In genomic region chr11:76655106-76655505, GRCm38 (mm10) we compare ENCODE assay signal across 8 mouse cellular contexts. TPM values are rescaled to one million over a fixed set of nuclear protein-coding genes. Genes with fewer than 3 reads are reported as not detected.
A peak's percentile ranks its signal among the peaks of the same experiment; 100 is the strongest.
DNase-seq lines count a peak whose midpoint lies in the region; ATAC-seq and TF ChIP-seq lines count a peak whose summit lies in the region.

No protein-coding gene starts in this region.

- H3K36me3 ChIP-seq in embryonic facial prominence, embryonic 14.5 days (ENCODE audit: control insufficient read depth, insufficient read depth, low read length), result no peaks in the 10 kb centered on the region
- no peaks in the 10 kb centered on the region for H3K36me3 ChIP-seq in liver, embryonic 13.5 days

- H3K4me2 ChIP-seq in embryonic facial prominence, embryonic 14.5 days (ENCODE audit: low read depth, low read length), result peak overlapping the region; percentile 51
- H3K4me2 ChIP-seq in liver, embryonic 13.5 days, result peak overlapping the region; percentile 32; the same call in 1 of the 2 replicates

- DNase-seq in left cerebral cortex, adult 2 months (ENCODE audit: extremely low spot score in 1 of 2, low spot score in 2 of 2), result peak; percentile 51 to 55
- DNase-seq in left cerebral cortex, adult 11 months (ENCODE audit: low spot score), result no peak
- DNase-seq in adrenal gland, postnatal 10 days, result peak; percentile 68
- DNase-seq in embryonic facial prominence, embryonic 14.5 days (ENCODE audit: low spot score), result peak; percentile 78
- DNase-seq in induced T-regulatory cell, adult 2 months (ENCODE audit: low read depth), result peak; percentile 68
- no peak for DNase-seq in liver, embryonic 13.5 days
- peak; percentile 70 for DNase-seq in retina, postnatal 1 day
- no peak for DNase-seq in spleen, postnatal 14 days (ENCODE audit: low spot score in 2 of 2)

- H3K4me3 ChIP-seq in left cerebral cortex, adult 2 months, result no peak overlapping the region
- peak overlapping the region; percentile 23 for H3K4me3 ChIP-seq in embryonic facial prominence, embryonic 14.5 days (ENCODE audit: low read depth, low read length)
- no peak overlapping the region for H3K4me3 ChIP-seq in liver, embryonic 13.5 days (replicated peaks)

- peaks cover 3% of the 10 kb centered on the region; the same call in 1 of the 2 replicates for H3K4me1 ChIP-seq in embryonic facial prominence, embryonic 14.5 days (ENCODE audit: control insufficient read depth, insufficient read depth, low read length)
- no peaks in the 10 kb centered on the region for H3K4me1 ChIP-seq in liver, embryonic 13.5 days (replicated peaks)

- 6% methylated on average over 10 of the region's 10 CpGs for WGBS in embryonic facial prominence, embryonic 14.5 days
- 12% methylated on average over 10 of the region's 10 CpGs for WGBS in liver, embryonic 13.5 days (ENCODE audit: insufficient replicate concordance)

- peak; percentile 80 for TF ChIP-seq CTCF in left cerebral cortex, adult 2 months (IDR thresholded peaks at IDR 0.05)

- no peak overlapping the region; the same call in 1 of the 2 replicates for H3K9ac ChIP-seq in embryonic facial prominence, embryonic 14.5 days (ENCODE audit: low read depth, low read length)
- H3K9ac ChIP-seq in liver, embryonic 13.5 days, result no peak overlapping the region

- H3K27ac ChIP-seq in left cerebral cortex, adult 2 months, result no peak overlapping the region
- H3K27ac ChIP-seq in embryonic facial prominence, embryonic 14.5 days (replicated peaks; ENCODE audit: low read depth, low read length), result no peak overlapping the region
- no peak overlapping the region for H3K27ac ChIP-seq in liver, embryonic 13.5 days

- no peaks in the 10 kb centered on the region for H3K9me3 ChIP-seq in embryonic facial prominence, embryonic 14.5 days (ENCODE audit: control insufficient read depth, low read length)
- H3K9me3 ChIP-seq in liver, embryonic 13.5 days (replicated peaks), result no peaks in the 10 kb centered on the region

- H3K27me3 ChIP-seq in embryonic facial prominence, embryonic 14.5 days (replicated peaks; ENCODE audit: control insufficient read depth, insufficient read depth, low read length), result peaks cover 2% of the 10 kb centered on the region; the same call in 1 of the 2 replicates
- H3K27me3 ChIP-seq in liver, embryonic 13.5 days, result no peaks in the 10 kb centered on the region

- no peak for ATAC-seq in embryonic facial prominence, embryonic 14.5 days (ENCODE audit: low read depth)
- no peak for ATAC-seq in liver, embryonic 13.5 days (ENCODE audit: low read depth)

- intact Hi-C loops in left cerebral cortex, adult 2 months (cut with DNase I), result loop anchor here (2.0 to 5.0 kb wide), 2 partner anchors 82 to 107 kb away; partner anchors contain the start of gene Gosr1

RNA-seq across cellular contexts. Expression of gene Bhlha9, which starts 17.2 kb away (rescaled TPM):
- total RNA-seq in left cerebral cortex, adult 2 months (2021), result 1 to 10 TPM; 3.2 to 3.8 TPM
- total RNA-seq in adrenal gland, postnatal 10 days (2021), result under 1 TPM; 0.24 to 0.30 TPM
- polyA plus RNA-seq in embryonic facial prominence, embryonic 14.5 days (2014; fragmentation: Nextera tagmentation; extraction: Ambion mirVana), result 0.14 TPM in 1 of 2 replicates, not detected in the other
- polyA plus RNA-seq in liver, embryonic 13.5 days (2015; fragmentation: Nextera tagmentation; extraction: Ambion mirVana), result not detected in 2 replicates

RNA-seq across cellular contexts. Expression of gene Trarg1, which starts 24.5 kb away (rescaled TPM):
- under 1 TPM; 0.50 to 0.68 TPM for total RNA-seq in left cerebral cortex, adult 2 months (2021)
- total RNA-seq in adrenal gland, postnatal 10 days (2021), result 10 to 100 TPM; 69.6 to 95.7 TPM
- 2.5 and 3.9 TPM in 2 replicates for polyA plus RNA-seq in embryonic facial prominence, embryonic 14.5 days (2014; fragmentation: Nextera tagmentation; extraction: Ambion mirVana)
- not detected in 2 replicates for polyA plus RNA-seq in liver, embryonic 13.5 days (2015; fragmentation: Nextera tagmentation; extraction: Ambion mirVana)

RNA-seq across cellular contexts. Expression of gene Abr, which starts 33.0 kb away (rescaled TPM):
- total RNA-seq in left cerebral cortex, adult 2 months (2021), result 100 to 1,000 TPM; 436 to 450 TPM
- total RNA-seq in adrenal gland, postnatal 10 days (2021), result 10 to 100 TPM; 35.4 to 44.2 TPM
- polyA plus RNA-seq in embryonic facial prominence, embryonic 14.5 days (2014; fragmentation: Nextera tagmentation; extraction: Ambion mirVana), result 35.3 and 41.4 TPM in 2 replicates
- 2.8 and 3.1 TPM in 2 replicates for polyA plus RNA-seq in liver, embryonic 13.5 days (2015; fragmentation: Nextera tagmentation; extraction: Ambion mirVana)

Comparison
In these comparisons a context has a peak if more than half of its experiments do, and no peak if none do; other contexts are left out.
1. DNase-seq: peak in left cerebral cortex, adult 2 months (2 of 2), adrenal gland, postnatal 10 days (single experiment), embryonic facial prominence, embryonic 14.5 days (single experiment), induced T-regulatory cell, adult 2 months (single experiment) and retina, postnatal 1 day (single experiment); none in left cerebral cortex, adult 11 months (single experiment), liver, embryonic 13.5 days (single experiment) and spleen, postnatal 14 days (0 of 2).
2. RNA of gene Trarg1, which starts 24.5 kb away (total RNA-seq): 69.6 to 95.7 TPM in adrenal gland, postnatal 10 days; 0.50 to 0.68 TPM in left cerebral cortex, adult 2 months; every median in the first group is over 10 times any median in the second.
3. RNA of gene Abr, which starts 33.0 kb away (total RNA-seq): 436 to 450 TPM in left cerebral cortex, adult 2 months; 35.4 to 44.2 TPM in adrenal gland, postnatal 10 days; every median in the first group is over 4 times any median in the second.